Mouse (Mus musculus): Measurements from ENCODE around the gene Ptprn2. TPM values are rescaled to one million over a fixed set of nuclear protein-coding genes. Genes with fewer than 3 reads are reported as not detected.

The Ptprn2 gene
- total RNA-seq, 2 experiments from 2014 or later: not detected

DNA sequence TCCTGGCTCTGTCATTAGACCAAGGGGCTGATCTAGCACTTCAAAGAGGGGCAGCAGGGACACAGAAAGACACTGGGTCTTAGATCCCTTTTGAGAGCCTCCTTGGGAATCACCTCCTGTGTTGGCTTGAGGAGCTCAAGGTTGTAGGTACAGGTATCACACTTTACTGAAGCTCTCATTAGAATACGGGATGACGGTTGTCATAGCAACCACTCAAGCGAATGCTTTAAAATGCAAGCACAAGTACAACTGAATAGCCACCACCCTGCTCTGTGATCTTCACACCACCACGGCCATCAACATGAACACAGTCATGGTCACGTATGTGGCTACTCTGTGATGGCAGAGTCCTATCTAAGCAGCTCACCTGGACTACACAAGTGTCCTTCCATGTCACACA, 789.1 kb downstream of the Ptprn2 start:
- DNase-seq: no peak
- no peak for TF ChIP-seq CTCF (IDR thresholded peaks at IDR 0.05)
- Histone ChIP-seq H3K4me3 (no peak overlapping the region), H3K27ac (no peak overlapping the region)
- intact Hi-C loops (cut with DNase I): no loop called here

DNA sequence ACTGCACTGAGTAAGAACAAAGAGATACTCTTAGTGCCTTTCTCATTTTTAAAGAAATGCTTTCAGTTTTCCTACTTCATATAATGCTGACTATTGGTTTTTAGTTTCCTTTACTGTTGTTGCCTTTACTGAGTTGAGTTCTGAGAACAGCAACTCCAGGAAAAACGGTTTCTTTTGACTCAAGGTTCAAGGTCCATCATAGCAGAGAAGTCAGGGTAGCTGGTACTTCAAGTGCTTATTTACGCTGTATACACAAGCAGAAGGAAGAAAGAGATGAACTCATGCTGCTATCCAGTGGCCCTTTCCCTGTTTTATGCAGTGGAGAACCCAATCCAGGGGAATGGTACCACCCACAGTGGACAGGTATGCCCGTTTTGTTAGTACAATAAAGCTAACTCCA, 795.3 kb downstream of the Ptprn2 start:
- DNase-seq: no peak
- no peak for TF ChIP-seq CTCF (IDR thresholded peaks at IDR 0.05)
- Histone ChIP-seq H3K27ac (no peak overlapping the region), H3K4me3 (no peak overlapping the region)
- intact Hi-C loops (cut with DNase I): no loop called here

DNA sequence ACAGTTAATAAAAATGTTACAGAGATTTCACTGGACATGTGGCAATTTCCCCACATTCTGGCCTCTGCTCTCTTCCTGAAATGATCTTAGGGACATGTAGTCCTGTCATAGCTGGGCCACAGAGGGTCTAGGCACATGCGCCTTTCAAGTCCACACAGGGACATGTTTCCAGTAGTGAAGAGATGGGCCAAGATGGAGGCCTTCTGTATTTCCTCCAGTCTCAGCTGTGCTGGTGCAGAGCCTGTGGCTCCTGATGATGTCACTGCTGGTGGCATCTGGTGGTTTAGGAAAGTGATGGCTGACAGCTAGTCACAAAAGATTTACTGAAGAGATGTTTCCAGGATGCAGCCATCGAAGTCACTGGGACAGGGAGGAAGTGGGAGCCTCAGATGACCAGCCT, 797.1 kb downstream of the Ptprn2 start:
- intact Hi-C loops (cut with DNase I): no loop called here
- DNase-seq: no peak
- Histone ChIP-seq H3K4me3 (no peak overlapping the region), H3K27ac (no peak overlapping the region)
- TF ChIP-seq CTCF (IDR thresholded peaks at IDR 0.05): no peak

DNA sequence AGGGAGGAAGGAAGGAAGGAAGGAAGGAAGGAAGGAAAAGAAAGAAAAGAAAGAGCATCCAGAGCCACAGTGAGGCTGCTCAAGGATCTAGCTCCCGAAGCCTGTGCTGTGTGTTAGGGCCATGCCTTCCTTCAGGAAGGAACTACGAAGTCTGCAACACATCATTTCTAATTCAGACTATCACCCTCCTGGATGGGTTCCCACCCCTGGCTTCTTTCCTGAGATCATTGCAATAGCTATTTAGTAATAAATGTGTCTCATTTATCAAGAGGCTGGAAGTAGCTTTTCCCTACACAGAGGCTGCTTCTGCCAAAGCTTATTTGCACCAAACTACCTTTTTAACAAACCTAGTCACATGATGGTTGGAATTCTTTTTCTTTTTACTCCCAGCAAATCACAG, 801.9 kb downstream of the Ptprn2 start:
- intact Hi-C loops (cut with DNase I): no loop called here
- no peak for TF ChIP-seq CTCF (IDR thresholded peaks at IDR 0.05)
- Histone ChIP-seq H3K27ac (no peak overlapping the region), H3K4me3 (no peak overlapping the region)
- no peak for DNase-seq

DNA sequence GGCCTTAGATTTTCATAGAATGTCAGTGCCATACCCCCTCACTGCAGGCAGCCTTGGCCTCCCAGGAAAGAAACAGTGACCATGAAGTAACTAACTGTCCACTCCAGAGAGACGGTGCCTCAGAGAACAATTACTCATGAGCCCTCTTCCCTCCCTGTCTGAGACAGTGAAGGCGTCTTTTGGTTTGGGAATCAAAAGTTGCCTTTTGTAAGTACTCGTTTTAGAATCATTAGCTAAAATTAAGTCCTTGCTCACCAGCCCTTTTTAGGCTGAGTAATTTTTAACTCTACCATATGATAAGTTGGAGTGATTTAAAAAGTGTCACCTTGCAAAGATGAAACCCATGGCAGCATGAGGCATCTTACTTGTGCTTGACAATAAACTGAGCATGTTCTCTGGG, 806.4 kb downstream of the Ptprn2 start:
- Histone ChIP-seq H3K27ac (no peak overlapping the region), H3K4me3 (no peak overlapping the region)
- no peak for TF ChIP-seq CTCF (IDR thresholded peaks at IDR 0.05)
- DNase-seq: no peak
- intact Hi-C loops (cut with DNase I): no loop called here

DNA sequence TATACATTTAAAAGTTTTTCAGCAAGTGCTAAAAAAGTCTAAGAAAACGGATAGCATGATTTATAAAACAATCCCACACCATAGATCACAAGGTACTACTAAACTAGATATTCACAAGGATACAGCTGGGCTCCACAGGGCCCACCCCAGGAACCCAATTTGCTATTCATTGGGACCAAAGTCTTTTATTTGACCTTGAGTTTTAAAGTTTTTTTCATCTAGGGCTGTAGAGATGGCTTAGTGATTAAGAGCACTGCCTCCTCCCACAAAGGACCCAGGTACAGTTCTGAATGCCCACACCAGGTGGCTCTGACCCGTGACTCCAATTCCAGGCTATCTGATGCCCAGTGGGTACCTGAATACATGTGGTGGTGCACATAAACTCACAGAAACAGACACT, 811.3 kb downstream of the Ptprn2 start:
- intact Hi-C loops (cut with DNase I): no loop called here
- DNase-seq: no peak
- Histone ChIP-seq H3K27ac (no peak overlapping the region), H3K4me3 (no peak overlapping the region)
- TF ChIP-seq CTCF (IDR thresholded peaks at IDR 0.05): no peak

DNA sequence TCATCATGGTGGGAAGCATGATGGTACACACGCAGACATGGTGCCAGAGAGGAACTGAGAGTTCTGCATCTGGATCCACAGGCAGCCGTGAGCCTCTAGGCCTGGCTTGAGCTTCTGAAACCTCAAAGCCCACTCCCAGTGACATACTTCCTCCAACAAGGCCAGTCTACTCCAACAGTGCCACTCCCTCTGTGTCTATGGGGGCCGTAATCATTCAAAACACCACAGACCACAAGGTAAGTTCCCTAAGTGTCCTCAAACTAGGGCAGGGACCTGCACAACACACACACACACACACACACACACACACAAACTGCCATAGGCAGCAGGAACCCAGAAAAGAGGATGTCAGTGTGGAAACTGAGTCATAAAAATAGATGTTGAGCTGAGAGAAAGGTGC, 813.6 kb downstream of the Ptprn2 start:
- Histone ChIP-seq H3K4me3 (no peak overlapping the region), H3K27ac (no peak overlapping the region)
- no peak for DNase-seq
- intact Hi-C loops (cut with DNase I): no loop called here
- no peak for TF ChIP-seq CTCF (IDR thresholded peaks at IDR 0.05)

DNA sequence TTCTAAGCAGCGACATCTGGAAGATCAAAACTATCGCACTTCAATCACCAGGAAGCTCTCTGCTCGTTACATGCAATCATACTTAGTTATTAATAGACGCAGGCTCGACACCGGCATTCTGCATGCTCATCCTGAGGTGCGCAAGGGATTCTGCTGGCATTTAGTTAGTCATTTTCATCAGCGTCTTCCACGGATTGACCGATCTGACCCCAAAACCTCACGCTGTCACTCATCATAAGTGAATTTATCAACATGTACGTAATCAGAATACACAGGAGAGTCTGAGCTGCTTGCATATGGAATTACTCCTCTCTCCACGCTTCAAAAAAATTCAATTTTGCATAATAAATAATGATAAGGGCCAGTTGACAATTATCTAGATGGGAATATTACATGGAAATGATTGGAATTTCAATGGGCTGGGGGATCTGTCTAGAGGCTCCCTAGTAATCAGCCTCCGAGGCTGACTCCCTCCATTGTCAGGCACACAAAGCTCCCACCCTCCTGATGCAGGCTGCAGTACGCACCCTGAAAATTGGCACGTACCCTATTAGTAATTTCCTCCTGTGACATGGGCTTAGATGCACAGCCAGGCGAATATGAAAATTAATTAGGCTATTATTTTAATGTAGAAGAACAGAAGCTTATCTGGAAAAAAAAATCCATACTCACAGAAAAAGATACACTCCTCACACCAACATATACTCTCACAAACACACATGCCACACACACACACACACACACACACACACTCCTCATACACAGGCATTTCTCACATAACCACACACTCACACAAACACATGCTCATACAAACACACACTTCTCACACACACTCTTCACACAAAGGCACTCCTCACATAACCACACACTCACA, 819.5 kb downstream of the Ptprn2 start:
- Histone ChIP-seq H3K27ac (no peak overlapping the region), H3K4me3 (no peak overlapping the region)
- DNase-seq: no peak
- intact Hi-C loops (cut with DNase I): no loop called here
- no peak for TF ChIP-seq CTCF (IDR thresholded peaks at IDR 0.05)

DNA sequence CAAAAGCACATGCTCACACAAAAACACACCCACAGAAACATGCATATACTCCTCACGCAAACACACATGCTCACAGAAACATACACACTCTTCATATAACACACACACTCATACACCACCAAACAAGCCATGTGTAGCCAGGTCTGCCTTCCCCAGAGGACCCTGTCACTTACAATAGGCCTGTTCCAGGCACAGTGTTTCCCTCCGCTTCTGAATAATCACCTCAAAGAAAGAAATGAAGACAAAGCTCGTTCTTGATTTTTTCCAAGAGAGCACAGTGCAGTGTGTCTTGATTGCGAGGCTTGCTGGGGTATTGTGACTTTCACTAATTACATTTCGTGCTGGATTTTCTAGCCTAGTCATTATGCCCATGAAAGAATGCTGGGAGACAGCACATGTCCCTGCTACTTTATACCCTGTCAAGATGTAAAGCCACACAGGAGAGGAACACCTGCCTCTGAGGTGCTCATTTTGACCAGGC, 820.1 kb downstream of the Ptprn2 start:
- Histone ChIP-seq H3K27ac (no peak overlapping the region), H3K4me3 (no peak overlapping the region)
- DNase-seq: no peak
- intact Hi-C loops (cut with DNase I): no loop called here
- no peak for TF ChIP-seq CTCF (IDR thresholded peaks at IDR 0.05)

DNA sequence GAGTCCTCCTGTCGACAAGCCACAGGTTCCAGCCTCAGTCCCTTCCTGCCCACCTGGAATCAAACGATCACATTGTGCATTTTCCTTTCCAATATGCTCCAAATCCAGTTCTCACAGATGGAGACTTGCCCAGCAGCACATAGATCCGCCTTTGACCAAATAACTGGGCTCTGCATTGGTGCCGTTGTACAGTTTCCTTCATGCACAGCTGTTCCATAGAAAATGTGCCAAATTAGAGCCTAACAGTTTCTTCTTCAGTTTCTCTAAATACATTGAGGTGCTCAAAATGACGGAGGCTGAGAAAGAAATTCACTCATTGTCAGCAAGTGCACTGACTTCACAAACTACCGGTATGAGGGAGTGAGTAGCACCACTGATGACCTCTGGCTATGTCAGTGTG, 826.6 kb downstream of the Ptprn2 start:
- intact Hi-C loops (cut with DNase I): no loop called here
- Histone ChIP-seq H3K27ac (no peak overlapping the region), H3K4me3 (no peak overlapping the region)
- DNase-seq: no peak
- no peak for TF ChIP-seq CTCF (IDR thresholded peaks at IDR 0.05)

DNA sequence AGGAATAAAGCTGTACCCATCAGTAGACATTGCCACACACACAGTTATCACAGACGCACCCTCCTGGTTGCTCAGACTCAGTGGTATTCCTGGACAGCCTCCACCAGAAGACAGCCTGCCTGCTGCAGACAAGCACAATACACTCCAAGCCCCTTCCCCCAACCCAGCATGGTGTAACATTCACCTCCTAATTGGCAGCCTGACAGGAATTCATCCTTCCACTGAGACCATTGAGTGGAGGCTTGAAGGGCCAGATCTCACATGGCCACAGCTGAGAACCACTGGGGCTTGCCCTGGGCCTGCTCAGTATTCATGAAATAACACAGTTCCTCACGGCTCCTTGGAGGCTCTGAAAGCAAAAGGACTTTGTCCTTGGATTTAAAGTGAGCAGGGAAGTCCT, 829.5 kb downstream of the Ptprn2 start:
- intact Hi-C loops (cut with DNase I): no loop called here
- Histone ChIP-seq H3K4me3 (no peak overlapping the region), H3K27ac (no peak overlapping the region)
- TF ChIP-seq CTCF (IDR thresholded peaks at IDR 0.05): no peak
- DNase-seq: no peak

DNA sequence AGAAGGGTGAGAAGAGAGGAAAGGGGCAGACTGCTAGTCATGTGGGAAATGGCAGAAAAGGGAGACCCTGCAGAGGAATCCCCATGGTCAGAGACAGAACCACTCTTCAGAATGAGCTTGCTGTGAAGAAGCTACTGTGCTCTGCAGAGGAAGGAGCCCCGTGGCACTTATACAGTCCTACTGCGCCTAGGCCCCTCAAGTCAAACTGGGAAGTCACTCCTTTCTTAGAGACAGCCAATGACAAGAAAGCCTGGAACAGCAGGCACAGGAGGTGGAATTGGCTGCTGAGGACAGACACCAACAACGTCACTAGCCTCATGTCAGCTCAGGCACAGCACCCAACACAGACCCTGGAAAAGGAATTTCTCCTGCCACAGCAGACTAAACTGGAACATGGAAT, 830.1 kb downstream of the Ptprn2 start:
- TF ChIP-seq CTCF (IDR thresholded peaks at IDR 0.05): no peak

DNA sequence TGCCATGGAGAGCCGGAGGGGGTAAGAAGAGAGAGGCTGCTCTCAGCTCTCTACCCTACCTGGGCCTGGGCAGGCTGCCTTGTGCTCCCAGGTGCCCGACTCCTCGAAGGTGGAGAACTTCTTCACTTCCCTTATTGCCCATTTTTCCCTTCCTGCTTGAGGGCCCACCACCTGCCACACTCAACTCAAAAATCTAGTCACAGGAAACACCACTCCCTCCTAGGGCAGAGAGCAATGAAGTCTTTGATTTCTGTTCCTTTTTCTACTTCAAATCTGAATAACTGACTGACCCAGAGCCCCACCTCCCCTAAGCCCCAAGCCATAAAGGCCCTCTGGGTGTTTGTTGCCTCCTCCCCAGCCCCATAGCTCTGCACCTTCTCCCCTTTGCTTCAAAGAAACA, 832.7 kb downstream of the Ptprn2 start:
- intact Hi-C loops (cut with DNase I): no loop called here
- TF ChIP-seq CTCF (IDR thresholded peaks at IDR 0.05): no peak
- Histone ChIP-seq H3K27ac (no peak overlapping the region), H3K4me3 (no peak overlapping the region)
- no peak for DNase-seq

More for the DNA sequence above, 830.1 kb downstream of the Ptprn2 start:
- H3K4me3 ChIP-seq: no peak overlapping the region
- DNase-seq: no peak
- intact Hi-C loops (cut with DNase I): no loop called here
- no peak overlapping the region for H3K27ac ChIP-seq

DNA sequence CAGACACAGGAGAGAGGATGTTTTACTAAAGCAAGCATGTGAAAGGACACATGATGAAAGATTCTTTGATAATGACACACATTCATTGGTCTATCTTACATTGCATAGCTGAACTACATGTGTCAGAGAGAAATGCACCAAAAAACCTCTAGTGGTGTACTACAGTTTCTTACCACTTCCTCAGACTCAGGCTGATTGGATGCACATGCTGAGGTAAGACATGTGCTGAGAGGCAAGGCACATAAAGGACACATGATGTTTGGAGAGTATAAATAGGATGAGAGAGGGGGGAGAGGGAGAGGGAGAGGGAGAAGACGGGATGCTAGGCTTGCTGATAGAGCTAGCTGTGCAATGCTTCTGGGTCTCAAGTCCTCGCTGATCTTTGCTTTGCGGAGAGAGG, 837.5 kb downstream of the Ptprn2 start:
- intact Hi-C loops (cut with DNase I): no loop called here
- TF ChIP-seq CTCF (IDR thresholded peaks at IDR 0.05): no peak
- no peak overlapping the region for H3K27ac ChIP-seq
- DNase-seq: no peak
- H3K4me3 ChIP-seq: no peak overlapping the region

Small RNA genes within 50 kb of the gene (microRNA-seq; reads per million reads assigned to microRNA genes)
- gene Mir153: not detected

Other genes starting within 250 kb of the Ptprn2 start
- 10 to 100 TPM; 10.0 to 18.8 TPM for gene Wdr60, start 222.7 kb upstream of the Ptprn2 start, total RNA-seq (2021)
- not detected for gene Gm11027, start 210.3 kb upstream of the Ptprn2 start, total RNA-seq (2021)
- 10 to 100 TPM; 28.2 to 28.9 TPM for gene Esyt2, start 204.5 kb upstream of the Ptprn2 start, total RNA-seq (2021)
- gene Ncapg2, start 80.3 kb upstream of the Ptprn2 start, total RNA-seq (2021): 1 to 10 TPM; 1.1 to 1.2 TPM

Data from gastrocnemius, adult 2 months (tissue).